Mouse (Mus musculus): ENCODE results near the gene Atp6v0a1. TPM values are rescaled to one million over a fixed set of nuclear protein-coding genes. Genes with fewer than 3 reads are reported as not detected.

Gene Atp6v0a1
- total and polyA plus RNA-seq, 2 experiments: 21.5 to 37.7 TPM

GRCm38 (mm10) chr11:101112186-101112585, 102.9 kb downstream of the Atp6v0a1 start:
- no peak overlapping the region for H3K27ac ChIP-seq (replicated peaks; ENCODE audit: insufficient read depth, low read depth, low read length)
- H3K9ac ChIP-seq (ENCODE audit: low read depth, low read length): no peak overlapping the region
- H3K79me2 ChIP-seq (ENCODE audit: control insufficient read depth, insufficient read depth, low read length): peaks cover 46% of the 10 kb centered on the region; the same call in 1 of the 2 replicates
- 92% methylated on average over 3 of the region's 3 CpGs for WGBS
- TF ChIP-seq CTCF (IDR thresholded peaks at IDR 0.05; ENCODE audit: low read depth, low read length) (no peak), POLR2A (IDR thresholded peaks at IDR 0.05; ENCODE audit: extremely low read depth, insufficient read depth, low read length) (no peak)
- H3K27me3 ChIP-seq (ENCODE audit: control insufficient read depth, insufficient read depth, low read length): no peaks in the 10 kb centered on the region
- H3K36me3 ChIP-seq (ENCODE audit: control insufficient read depth, insufficient read depth, low read length): peaks cover 5% of the 10 kb centered on the region; the same call in 1 of the 2 replicates
- DNase-seq (ENCODE audit: extremely low read depth, low read depth, low spot score): no peak
- H3K4me1 ChIP-seq (ENCODE audit: control insufficient read depth, insufficient read depth, low read length): peaks cover 13% of the 10 kb centered on the region
- no peak overlapping the region for H3K4me3 ChIP-seq (ENCODE audit: insufficient read depth, low read depth, low read length)

Other genes starting within 250 kb of the Atp6v0a1 start
- not detected in 2 replicates for gene Kcnh4, start 249.5 kb upstream of the Atp6v0a1 start, total RNA-seq (2014; rRNA removed)
- gene Kcnh4, start 249.5 kb upstream of the Atp6v0a1 start, polyA plus RNA-seq (2012; rRNA removed): not detected in 2 replicates
- gene Hcrt, start 246.5 kb upstream of the Atp6v0a1 start, total RNA-seq (2014; rRNA removed): not detected in 2 replicates
- gene Hcrt, start 246.5 kb upstream of the Atp6v0a1 start, polyA plus RNA-seq (2012; rRNA removed): not detected in 2 replicates
- gene Ghdc, start 238.5 kb upstream of the Atp6v0a1 start, total RNA-seq (2014; rRNA removed): 7.1 and 8.5 TPM in 2 replicates
- 17.0 and 17.5 TPM in 2 replicates for gene Ghdc, start 238.5 kb upstream of the Atp6v0a1 start, polyA plus RNA-seq (2012; rRNA removed)
- 31.8 and 33.0 TPM in 2 replicates for gene Stat5b, start 158.7 kb upstream of the Atp6v0a1 start, total RNA-seq (2014; rRNA removed)
- 32.0 and 35.2 TPM in 2 replicates for gene Stat5b, start 158.7 kb upstream of the Atp6v0a1 start, polyA plus RNA-seq (2012; rRNA removed)
- gene Stat5a, start 150.1 kb upstream of the Atp6v0a1 start, total RNA-seq (2014; rRNA removed): 6.9 and 7.8 TPM in 2 replicates
- 15.0 and 18.0 TPM in 2 replicates for gene Stat5a, start 150.1 kb upstream of the Atp6v0a1 start, polyA plus RNA-seq (2012; rRNA removed)
- 58.5 and 76.4 TPM in 2 replicates for gene Stat3, start 69.9 kb upstream of the Atp6v0a1 start, total RNA-seq (2014; rRNA removed)
- 48.7 and 60.4 TPM in 2 replicates for gene Stat3, start 69.9 kb upstream of the Atp6v0a1 start, polyA plus RNA-seq (2012; rRNA removed)
- 3.8 and 4.1 TPM in 2 replicates for gene Cavin1, start 38.6 kb upstream of the Atp6v0a1 start, total RNA-seq (2014; rRNA removed)
- 3.9 and 4.0 TPM in 2 replicates for gene Cavin1, start 38.6 kb upstream of the Atp6v0a1 start, polyA plus RNA-seq (2012; rRNA removed)
- gene Naglu, start 60.6 kb downstream of the Atp6v0a1 start, total RNA-seq (2014; rRNA removed): 22.1 and 23.6 TPM in 2 replicates
- 33.8 and 38.8 TPM in 2 replicates for gene Naglu, start 60.6 kb downstream of the Atp6v0a1 start, polyA plus RNA-seq (2012; rRNA removed)
- gene Hsd17b1, start 69.0 kb downstream of the Atp6v0a1 start, total RNA-seq (2014; rRNA removed): 0.27 and 0.37 TPM in 2 replicates
- gene Hsd17b1, start 69.0 kb downstream of the Atp6v0a1 start, polyA plus RNA-seq (2012; rRNA removed): 0.12 and 0.37 TPM in 2 replicates
- 84.0 and 89.9 TPM in 2 replicates for gene Coasy, start 73.1 kb downstream of the Atp6v0a1 start, total RNA-seq (2014; rRNA removed)
- gene Coasy, start 73.1 kb downstream of the Atp6v0a1 start, polyA plus RNA-seq (2012; rRNA removed): 182 and 194 TPM in 2 replicates
- gene Mlx, start 77.8 kb downstream of the Atp6v0a1 start, total RNA-seq (2014; rRNA removed): 33.5 and 34.4 TPM in 2 replicates
- 34.8 and 39.8 TPM in 2 replicates for gene Mlx, start 77.8 kb downstream of the Atp6v0a1 start, polyA plus RNA-seq (2012; rRNA removed)
- 0.55 and 0.67 TPM in 2 replicates for gene Psmc3ip, start 86.0 kb downstream of the Atp6v0a1 start, total RNA-seq (2014; rRNA removed)
- 0.20 and 0.39 TPM in 2 replicates for gene Psmc3ip, start 86.0 kb downstream of the Atp6v0a1 start, polyA plus RNA-seq (2012; rRNA removed)
- 46.2 and 46.3 TPM in 2 replicates for gene Retreg3, start 110.4 kb downstream of the Atp6v0a1 start, total RNA-seq (2014; rRNA removed)
- 61.2 and 61.5 TPM in 2 replicates for gene Retreg3, start 110.4 kb downstream of the Atp6v0a1 start, polyA plus RNA-seq (2012; rRNA removed)
- 7.6 and 9.2 TPM in 2 replicates for gene Tubg1, start 110.5 kb downstream of the Atp6v0a1 start, total RNA-seq (2014; rRNA removed)
- 11.9 and 17.6 TPM in 2 replicates for gene Tubg1, start 110.5 kb downstream of the Atp6v0a1 start, polyA plus RNA-seq (2012; rRNA removed)
- not detected in 2 replicates for gene Tubg2, start 146.5 kb downstream of the Atp6v0a1 start, total RNA-seq (2014; rRNA removed)
- 0.10 and 0.17 TPM in 2 replicates for gene Tubg2, start 146.5 kb downstream of the Atp6v0a1 start, polyA plus RNA-seq (2012; rRNA removed)
- gene Cntnap1, start 161.1 kb downstream of the Atp6v0a1 start, total RNA-seq (2014; rRNA removed): 0.40 and 0.46 TPM in 2 replicates
- 0.87 and 0.88 TPM in 2 replicates for gene Cntnap1, start 161.1 kb downstream of the Atp6v0a1 start, polyA plus RNA-seq (2012; rRNA removed)
- 3.9 and 4.0 TPM in 2 replicates for gene Plekhh3, start 161.9 kb downstream of the Atp6v0a1 start, total RNA-seq (2014; rRNA removed)
- gene Plekhh3, start 161.9 kb downstream of the Atp6v0a1 start, polyA plus RNA-seq (2012; rRNA removed): 10.5 and 11.5 TPM in 2 replicates
- gene Ccr10, start 166.0 kb downstream of the Atp6v0a1 start, total RNA-seq (2014; rRNA removed): 0.13 TPM in 1 of 2 replicates, not detected in the other
- 0.05 and 0.13 TPM in 2 replicates for gene Ccr10, start 166.0 kb downstream of the Atp6v0a1 start, polyA plus RNA-seq (2012; rRNA removed)
- 10.5 and 10.8 TPM in 2 replicates for gene Ezh1, start 217.0 kb downstream of the Atp6v0a1 start, total RNA-seq (2014; rRNA removed)
- gene Ezh1, start 217.0 kb downstream of the Atp6v0a1 start, polyA plus RNA-seq (2012; rRNA removed): 7.5 and 9.2 TPM in 2 replicates
- gene Ramp2, start 236.6 kb downstream of the Atp6v0a1 start, total RNA-seq (2014; rRNA removed): 4.9 and 6.6 TPM in 2 replicates
- 16.4 and 22.5 TPM in 2 replicates for gene Ramp2, start 236.6 kb downstream of the Atp6v0a1 start, polyA plus RNA-seq (2012; rRNA removed)
- 35.6 and 43.8 TPM in 2 replicates for gene Vps25, start 244.3 kb downstream of the Atp6v0a1 start, total RNA-seq (2014; rRNA removed)
- 109 and 122 TPM in 2 replicates for gene Vps25, start 244.3 kb downstream of the Atp6v0a1 start, polyA plus RNA-seq (2012; rRNA removed)

Data from liver, adult 2 months (tissue).